Mouse (Mus musculus): ENCODE data around the gene Hba-a2. TPM values are rescaled to one million over a fixed set of nuclear protein-coding genes. Genes with fewer than 3 reads are reported as not detected.
"Not testable (repeated sequence)": the region's sequence is repeated elsewhere in the genome, so short reads cannot be mapped to it uniquely, and the experiment has no call there.

The Hba-a2 gene
- polyA plus RNA-seq (2012; rRNA removed) = 443 and 591 TPM in 2 replicates

DNA sequence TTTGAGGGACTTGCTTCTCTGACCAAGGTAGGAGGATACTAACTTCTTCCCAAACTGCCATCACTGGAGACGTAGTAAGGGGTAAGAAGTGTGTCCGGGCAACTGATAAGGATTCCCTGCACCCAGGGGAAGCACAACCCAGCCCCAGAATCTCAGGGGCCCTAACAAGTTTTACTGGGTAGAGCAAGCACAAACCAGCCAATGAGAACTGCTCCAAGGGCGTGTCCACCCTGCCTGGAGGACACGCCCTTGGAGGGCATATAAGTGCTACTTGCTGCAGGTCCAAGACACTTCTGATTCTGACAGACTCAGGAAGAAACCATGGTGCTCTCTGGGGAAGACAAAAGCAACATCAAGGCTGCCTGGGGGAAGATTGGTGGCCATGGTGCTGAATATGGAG lies at the start of gene Hba-a2:
Gene Hba-a2, plus strand, starts transcription at position 287 of the 400 bp plus-strand sequence.
- not testable (repeated sequence) for DNase-seq (ENCODE audit: extremely low spot score in 1 of 2, low spot score in 1 of 2)

DNA sequence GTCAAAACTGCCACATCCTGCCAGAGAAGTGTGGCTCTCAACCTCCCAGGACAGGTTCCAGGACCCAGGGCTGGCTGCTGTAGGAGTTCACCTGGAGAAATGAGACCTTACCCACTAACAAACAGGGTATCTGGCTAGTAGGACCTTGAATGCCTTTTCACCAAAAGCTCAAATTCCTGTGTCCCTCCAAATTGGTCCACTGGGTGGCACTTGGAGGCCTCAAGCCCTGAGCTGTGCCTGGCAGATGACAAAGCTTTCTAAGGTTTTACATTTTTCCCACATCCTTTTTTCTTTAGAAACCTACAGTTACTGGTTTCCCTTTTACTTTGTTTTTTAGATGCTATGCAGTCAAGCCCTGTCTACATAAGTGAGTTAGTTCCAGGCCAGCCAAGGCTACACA lies 49.2 kb upstream of the Hba-a2 start:
- DNase-seq (ENCODE audit: extremely low spot score in 1 of 2, low spot score in 1 of 2) = no peak

DNA sequence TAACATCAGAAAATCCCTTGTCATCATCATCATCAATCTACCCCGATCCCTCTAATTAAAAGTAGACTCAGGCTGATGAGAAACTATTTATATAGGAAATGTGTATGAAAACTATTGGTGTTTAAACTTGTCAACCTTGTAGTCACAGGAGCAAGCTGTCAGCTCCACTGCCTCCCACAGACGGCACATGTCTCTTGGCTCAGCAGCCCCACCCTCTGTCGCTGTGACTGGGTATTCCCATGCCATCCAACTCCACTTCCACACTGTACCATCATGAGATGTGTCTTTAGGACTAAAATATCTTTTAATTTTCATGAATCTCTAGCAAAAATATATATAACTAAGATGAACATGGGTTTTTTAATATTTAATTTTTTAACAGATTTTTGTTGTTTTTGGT lies 47.9 kb upstream of the Hba-a2 start:
- no peak for DNase-seq (ENCODE audit: extremely low spot score in 1 of 2, low spot score in 1 of 2)

DNA sequence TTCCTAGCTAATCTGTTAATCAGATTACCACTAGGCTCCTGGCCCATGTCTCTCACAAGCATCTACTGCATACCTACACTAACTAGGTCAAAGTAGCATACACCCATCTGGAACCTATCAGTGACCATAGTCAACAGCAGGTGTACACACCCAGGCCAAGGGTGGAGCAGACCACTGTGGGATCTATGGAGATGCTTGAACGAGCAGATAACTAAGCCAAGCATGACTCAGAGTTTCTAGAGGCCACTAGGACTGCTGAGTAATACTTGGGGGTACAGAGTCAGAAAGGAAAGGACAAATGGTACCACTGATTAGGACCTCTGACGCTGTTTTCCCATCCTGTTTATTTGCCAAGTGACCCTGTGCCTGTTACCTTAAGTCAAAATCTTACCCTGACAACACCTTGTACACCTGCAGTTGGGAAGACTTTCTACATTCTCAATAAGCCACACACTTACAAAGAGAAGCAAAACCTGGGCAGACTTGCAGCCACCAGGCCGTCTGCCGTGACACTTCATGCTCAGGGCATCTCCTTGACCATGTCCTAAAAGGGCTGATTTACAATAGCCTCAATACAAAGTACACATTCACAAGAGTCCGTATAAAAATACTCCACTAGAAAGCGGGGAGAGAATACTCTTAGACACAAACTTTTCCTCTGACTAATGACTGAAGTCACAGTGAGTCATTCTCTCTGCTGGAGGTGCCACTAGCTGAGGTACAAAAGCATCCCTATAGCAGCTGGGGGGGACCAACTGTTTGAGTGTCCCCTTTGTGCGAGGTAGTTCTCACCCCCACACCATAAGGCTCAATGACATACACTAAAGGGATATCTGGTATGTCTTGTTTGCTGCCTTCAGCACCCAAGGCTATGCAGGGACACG lies 45.2 kb upstream of the Hba-a2 start:
- no peak for DNase-seq (ENCODE audit: extremely low spot score in 1 of 2, low spot score in 1 of 2)

DNA sequence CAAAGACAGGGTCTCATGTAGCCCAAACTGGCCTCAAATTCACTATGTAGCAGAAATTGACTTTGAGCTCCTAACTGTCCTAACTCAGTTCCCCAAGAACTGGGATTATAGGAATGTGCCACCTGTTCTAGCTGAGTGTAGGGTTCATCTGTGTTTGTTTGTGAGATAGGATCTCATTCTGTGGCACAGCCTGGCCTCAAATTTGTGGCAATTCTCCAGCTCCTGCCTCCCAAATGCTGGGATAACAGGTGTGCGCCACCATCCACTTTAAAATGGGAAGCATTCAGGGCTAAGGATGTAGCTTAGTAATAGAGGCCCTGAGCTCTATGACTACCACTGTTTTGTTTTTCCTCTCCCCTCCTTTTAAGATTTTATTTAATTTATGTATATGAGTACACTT lies 43.2 kb upstream of the Hba-a2 start:
- DNase-seq (ENCODE audit: extremely low spot score in 1 of 2, low spot score in 1 of 2) = no peak

DNA sequence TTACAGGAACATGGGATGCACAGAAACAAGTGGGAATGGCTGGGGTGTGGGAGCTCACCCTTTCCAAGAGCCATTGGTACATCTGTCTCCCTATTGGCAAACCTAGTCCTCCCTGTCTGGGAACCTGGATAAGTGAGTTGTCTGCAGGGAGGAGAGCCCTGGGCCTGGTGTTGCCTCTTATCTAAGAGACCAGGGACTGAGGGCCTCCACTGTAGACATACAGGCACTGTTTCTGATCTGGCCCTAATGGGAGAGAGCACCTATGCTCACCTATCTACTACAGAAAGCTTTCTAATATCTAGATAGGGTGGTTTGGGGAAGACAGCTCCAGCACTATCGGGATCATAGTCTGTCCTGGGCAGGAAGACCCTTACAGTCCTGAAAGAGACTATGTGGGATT lies 40.1 kb upstream of the Hba-a2 start:
- no peak for DNase-seq (ENCODE audit: extremely low spot score in 1 of 2, low spot score in 1 of 2)

DNA sequence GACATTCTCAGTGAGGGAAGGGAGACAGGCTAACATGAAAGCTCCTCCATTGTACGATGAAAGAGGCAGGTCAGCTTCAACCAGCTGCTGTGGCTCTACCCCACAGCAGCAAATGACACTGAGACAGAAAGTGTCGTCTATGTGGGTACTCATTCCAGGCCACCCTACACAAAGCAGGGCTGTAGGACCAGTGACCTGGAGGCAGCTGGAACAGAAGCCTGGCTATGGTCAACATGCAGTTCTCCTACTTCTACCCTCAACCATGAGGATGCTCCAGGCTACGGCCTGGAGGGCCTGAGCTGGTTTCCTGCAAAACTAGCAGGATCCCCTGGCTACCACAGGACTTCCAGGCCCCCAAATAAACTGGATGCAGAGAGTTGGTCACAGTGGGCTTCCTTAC lies 39.7 kb upstream of the Hba-a2 start:
- no peak for DNase-seq (ENCODE audit: extremely low spot score in 1 of 2, low spot score in 1 of 2)

DNA sequence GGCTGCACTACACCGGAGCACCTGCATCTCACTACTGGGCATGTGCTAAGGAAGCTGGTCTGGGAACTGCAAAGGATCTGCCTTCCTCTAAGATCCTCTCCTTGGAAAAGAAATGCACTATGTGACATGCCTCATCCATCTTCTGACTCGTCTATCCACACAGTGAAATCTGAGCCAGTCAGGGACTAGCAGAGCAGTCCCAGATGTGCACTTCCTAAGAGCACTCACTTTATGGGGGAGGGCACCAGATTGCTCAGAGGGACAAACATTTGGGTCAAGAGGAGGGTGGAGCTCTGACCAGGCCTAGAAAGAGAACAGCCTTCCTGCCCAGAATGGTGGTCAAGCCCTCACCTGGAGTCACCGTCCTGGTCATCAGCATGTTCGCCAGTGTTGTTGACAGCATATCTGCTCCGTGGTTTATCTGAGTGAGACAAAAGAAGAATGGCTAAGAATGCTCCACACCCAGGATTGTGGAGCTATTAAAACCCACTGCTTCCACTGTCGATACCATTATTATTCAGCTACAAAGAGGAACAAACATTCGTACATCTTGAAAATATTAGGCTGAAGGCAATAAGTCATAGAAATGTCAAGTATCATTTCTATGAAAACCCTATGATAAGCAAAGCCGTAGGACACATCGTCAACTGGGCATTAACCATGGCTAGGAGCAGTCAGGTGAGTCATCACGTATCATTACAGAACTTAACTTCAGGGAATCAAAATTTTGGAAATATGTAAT lies 33.4 kb upstream of the Hba-a2 start:
- no peak for DNase-seq (ENCODE audit: extremely low spot score in 1 of 2, low spot score in 1 of 2)

DNA sequence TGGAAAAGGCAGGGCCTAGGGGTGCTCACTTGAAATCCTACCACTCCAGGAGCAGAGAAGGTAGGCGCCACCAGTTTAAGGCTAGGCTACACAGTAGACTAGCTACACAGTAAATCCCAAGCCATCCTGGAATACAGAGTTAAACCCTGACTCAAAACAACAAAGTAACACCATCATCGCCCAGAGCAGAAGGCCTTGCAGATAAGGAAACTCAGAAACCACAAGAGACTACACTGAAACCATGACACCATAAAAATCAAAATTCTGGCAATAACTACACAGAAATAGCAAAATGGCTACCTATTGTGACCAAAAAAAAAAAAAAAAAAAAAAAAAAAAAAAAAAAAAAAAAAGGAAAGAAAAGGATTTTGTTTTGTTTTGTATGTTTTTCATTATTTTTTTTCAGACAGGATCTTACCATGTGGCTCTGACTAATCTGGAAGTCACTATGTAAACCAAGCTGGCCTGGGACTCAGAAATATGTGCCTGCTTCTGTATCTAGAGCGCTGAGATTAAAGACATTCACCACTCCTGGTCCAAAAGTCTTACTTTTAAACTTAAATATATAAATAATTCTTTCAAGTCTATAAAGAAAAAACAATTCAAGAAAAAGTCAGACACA lies 31.1 kb upstream of the Hba-a2 start:
- no peak for DNase-seq (ENCODE audit: extremely low spot score in 1 of 2, low spot score in 1 of 2)

DNA sequence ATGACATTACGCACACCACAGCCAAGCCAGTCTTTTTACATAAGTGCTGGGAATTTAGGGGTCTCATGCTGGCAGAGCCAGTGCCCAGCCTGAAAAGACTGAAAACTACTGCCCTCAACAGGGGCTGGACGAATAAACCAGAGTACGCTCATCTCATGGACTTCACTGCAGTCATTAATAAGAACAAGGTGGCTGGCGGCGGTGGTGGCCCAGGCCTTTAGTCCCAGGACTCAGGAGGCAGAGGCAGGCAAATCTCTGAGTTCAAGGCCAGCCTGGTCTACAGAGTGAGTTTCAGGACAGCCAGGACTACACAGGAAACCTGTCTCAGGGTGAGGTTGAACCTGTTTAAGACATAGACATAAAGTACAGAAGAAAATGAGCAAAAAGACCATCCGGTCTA lies 30.1 kb upstream of the Hba-a2 start:
- no peak for DNase-seq (ENCODE audit: extremely low spot score in 1 of 2, low spot score in 1 of 2)

DNA sequence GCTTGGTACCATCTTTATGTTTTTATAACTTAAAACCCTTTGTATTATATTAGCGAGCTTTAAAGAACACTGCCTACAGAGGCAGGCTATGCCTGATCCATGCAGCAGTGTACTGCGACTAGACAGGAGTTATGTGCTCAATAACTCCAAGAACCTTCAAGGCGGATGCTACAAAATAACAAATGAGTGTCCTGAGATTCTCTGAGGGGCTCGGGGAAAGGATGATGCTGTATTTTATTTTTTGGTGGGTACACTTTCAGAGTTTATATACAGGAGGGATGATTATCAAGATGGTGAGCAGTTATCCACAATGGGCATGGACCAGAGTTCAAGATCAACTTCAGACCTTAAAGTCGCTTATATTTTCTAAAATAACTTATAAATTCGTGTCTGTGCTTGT lies 29.5 kb upstream of the Hba-a2 start:
- no peak for DNase-seq (ENCODE audit: extremely low spot score in 1 of 2, low spot score in 1 of 2)

DNA sequence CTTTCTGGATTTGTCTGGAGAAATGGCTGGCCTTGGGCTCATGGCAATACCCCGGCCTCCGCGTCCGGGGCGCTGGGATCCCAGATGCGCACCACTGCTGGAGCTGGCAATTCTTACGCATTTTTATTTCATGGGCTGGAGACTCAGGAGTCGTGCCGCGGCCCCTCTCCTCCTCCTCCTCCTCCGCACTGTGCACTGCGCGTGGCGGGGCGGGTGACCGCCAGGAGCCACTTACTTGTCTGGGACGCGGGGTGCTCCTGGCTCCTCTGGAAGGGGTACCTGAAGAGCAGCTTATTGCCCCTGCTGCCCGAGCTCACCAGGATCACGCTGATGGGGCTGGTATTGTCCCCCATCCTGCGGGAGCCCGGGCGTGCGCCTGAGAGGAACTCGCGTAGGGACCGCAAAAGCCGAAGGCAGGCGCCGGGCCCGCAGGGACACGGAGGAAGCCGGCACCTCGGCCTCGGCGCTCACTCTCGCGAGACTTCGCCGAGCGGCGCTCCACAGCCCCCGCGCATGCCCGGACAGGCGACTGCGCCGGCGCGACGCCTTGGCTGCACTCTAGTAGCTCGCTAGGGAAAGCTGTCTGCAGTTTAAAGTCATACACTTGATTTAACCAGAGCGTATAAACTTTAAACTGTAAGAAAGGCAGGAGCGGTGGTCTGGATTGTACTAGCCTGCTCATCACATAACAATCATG lies 29.0 kb upstream of the Hba-a2 start, which contains the start of gene Nprl3:
Gene Nprl3, minus strand, starts transcription at position 520 of the 697 bp plus-strand sequence.
- DNase-seq (ENCODE audit: extremely low spot score in 1 of 2, low spot score in 1 of 2) = peak; percentile 89 to 96

DNA sequence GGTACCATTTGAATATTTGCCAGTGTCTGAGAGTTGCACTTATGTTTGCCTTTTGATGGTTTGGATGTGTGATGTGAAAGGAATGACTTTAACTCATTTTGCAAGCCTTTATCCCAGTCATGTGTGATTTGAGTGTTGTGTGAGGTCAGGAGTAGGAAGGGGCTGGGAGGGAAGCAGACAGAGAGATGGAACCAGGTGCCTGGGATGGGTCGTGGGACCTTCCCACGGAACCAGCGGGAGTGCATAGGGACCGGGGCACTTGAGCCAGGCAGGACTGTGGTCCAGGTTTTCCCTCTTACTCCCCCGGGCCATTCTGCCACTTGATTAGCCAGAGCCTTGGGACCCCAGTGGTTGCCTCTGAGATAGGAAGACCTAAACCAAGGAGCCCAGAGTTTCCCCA lies 28.3 kb upstream of the Hba-a2 start:
- no peak for DNase-seq (ENCODE audit: extremely low spot score in 1 of 2, low spot score in 1 of 2)

DNA sequence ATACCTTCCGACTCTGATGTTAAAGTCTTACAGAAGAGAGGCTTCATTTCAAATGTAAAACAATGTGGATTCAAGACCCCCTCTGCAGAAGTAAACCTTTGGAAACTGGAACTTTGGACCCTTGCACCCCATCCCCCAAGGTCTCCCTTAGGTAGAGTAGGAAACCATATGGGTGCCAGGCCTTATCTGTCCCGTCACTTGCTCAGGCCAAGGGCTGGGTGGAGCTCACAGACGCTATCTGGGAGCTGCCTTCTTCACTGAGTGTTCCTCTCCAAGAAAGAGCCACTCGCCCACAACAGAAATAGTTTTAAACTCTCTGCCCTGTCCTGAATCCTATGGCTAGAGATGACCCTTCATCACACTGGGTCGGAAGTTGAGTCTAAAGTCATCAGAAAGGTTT lies 27.3 kb upstream of the Hba-a2 start:
- DNase-seq (ENCODE audit: extremely low spot score in 1 of 2, low spot score in 1 of 2) = no peak

DNA sequence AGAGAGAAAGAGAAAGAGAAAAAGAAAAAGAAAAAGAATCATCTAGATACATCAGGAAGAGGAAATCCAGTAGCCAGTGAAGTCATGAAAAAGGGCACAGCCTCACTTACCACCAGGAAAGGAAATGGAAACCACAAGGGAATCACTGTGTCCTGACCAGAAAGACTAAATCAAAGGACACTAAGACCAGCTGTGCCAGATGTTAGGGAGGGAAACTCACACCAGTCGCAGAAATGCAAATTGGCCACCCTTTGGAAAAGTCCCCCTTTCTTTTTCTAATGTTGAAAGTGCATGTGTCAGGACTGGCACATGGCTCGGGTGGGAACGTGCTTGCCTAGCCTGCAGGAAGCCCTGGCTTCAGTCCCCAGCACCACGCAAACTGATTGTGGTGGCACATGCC lies 25.1 kb upstream of the Hba-a2 start:
- no peak for DNase-seq (ENCODE audit: extremely low spot score in 1 of 2, low spot score in 1 of 2)

DNA sequence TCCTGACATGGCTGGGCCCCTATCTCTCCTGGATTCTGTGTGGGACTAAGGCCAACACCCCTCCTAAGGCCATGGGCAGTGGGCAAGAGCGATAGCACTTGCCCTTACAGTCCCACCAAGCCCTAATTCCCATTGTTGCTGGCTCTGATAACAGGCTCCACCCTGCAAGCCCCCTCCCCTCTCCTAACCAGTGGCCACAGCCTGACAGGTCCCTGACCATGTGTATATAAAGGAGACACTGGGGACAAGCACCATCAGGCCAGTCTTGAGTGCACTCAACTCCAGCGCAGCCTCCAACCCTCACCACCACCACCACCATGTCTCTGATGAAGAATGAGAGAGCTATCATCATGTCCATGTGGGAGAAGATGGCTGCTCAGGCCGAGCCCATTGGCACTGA lies 19.9 kb upstream of the Hba-a2 start, which contains the start of gene Hba-x:
Gene Hba-x, plus strand, starts transcription at position 54 of the 400 bp plus-strand sequence.
- no peak for DNase-seq (ENCODE audit: extremely low spot score in 1 of 2, low spot score in 1 of 2)

DNA sequence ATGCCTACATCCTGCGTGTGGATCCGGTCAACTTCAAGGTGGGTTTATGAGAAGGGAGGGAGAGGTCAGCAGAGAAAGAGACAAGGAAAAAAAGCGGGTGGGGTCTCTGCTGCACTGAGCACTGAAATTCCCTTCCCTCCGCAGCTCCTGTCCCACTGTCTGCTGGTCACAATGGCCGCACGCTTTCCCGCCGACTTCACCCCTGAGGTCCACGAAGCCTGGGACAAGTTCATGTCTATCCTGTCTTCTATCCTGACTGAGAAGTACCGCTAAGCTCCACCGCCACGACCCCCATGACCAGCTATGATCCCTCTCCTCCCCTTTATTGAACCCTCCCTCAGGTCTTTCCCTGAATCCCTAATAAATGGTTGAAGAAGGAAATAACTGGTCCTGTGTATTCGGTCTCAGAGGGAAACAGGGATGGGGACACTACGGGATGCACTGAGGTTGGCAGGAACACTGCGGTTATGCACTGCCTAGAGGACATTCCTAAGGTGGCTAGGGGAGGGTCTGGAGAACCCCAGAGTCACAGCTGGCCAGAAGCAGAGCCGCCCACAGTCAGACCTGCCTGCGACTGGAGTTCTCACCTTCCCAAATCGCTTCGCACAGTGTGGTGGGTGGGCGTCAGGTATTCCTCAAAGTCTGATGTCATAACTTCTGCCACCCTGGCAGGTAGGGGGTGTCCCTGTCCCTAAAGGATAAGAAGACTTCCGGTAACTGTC lies 18.4 kb upstream of the Hba-a2 start:
- no peak for DNase-seq (ENCODE audit: extremely low spot score in 1 of 2, low spot score in 1 of 2)

DNA sequence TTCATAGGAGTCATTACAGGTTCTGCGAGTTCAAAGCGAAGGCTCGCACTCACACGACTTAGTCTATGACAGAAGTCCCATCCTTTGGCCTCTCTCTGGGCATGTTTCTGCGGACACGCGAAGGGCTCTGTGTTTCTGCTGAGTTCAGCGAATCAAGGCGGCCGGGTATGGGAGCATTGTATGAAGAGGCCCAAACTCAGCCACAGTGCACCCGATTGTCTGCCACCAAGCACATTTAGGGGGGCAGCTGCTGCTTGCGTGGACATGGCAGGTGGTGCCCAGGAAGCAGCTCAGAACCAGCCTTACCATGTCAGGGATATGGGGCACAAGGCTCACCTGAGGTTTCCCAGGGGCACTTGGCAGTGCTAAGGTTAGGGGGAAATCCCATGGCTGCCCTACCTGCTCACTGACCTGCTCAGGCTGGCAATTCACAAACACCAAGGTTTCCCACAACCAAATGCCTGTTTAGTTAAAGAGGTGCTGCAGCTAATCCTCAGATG lies 17.8 kb upstream of the Hba-a2 start:
- DNase-seq (ENCODE audit: extremely low spot score in 1 of 2, low spot score in 1 of 2) = no peak

DNA sequence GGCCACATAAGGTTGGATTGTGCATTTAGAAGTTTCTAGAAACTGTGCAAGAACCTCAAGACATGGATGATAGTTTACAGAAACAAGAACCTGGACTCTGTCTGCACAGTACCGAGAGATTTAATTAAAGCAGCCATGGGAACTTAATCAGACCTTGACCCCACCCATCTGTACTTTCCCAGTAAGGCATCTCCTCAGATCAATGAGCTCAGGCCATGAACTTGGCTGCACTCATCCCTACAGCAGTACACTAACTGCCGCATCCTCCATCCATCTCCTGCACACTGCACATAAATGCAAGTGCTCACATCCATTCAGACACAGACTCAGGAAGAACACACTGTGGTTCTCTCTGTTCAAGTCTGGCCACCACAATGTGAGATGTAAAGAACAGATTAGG lies 15.6 kb upstream of the Hba-a2 start:
- no peak for DNase-seq (ENCODE audit: extremely low spot score in 1 of 2, low spot score in 1 of 2)
